Mouse (Mus musculus) frontal cortex, postnatal 14 days (tissue): ENCODE data around the gene Rhbg.
"Not testable (repeated sequence)": the region's sequence is repeated elsewhere in the genome, so short reads cannot be mapped to it uniquely, and the experiment has no call there.

ENCODE experiments used
- DNase-seq, 2 experiments: peaks; one replicate each; pipeline ENCODE4 v3.0.0; 2022; ENCODE audit warnings: low spot score in 2 of 2

Gene Rhbg

GRCm38 (mm10) chr3:88254268-88254926 lies at the start of gene Rhbg:
TSS of gene Rhbg (minus strand) at chr3:88254709.
- no peak for DNase-seq

GRCm38 (mm10) chr3:88299172-88299571 lies 44.7 kb upstream of the Rhbg start:
- no peak for DNase-seq

- no peak for DNase-seq
These were observed 42.9 kb upstream of the Rhbg start for GRCm38 (mm10) chr3:88297321-88297851.

GRCm38 (mm10) chr3:88296561-88297318 lies 42.2 kb upstream of the Rhbg start, which contains the start of the genes Tsacc and Cct3:
TSS of gene Tsacc (minus strand) at chr3:88296999.
TSS of gene Cct3 (plus strand) at chr3:88297116.
- peak; percentile 94 to 95 for DNase-seq

GRCm38 (mm10) chr3:88296110-88296560 lies 41.6 kb upstream of the Rhbg start:
- DNase-seq = no peak

GRCm38 (mm10) chr3:88295272-88295671 lies 40.8 kb upstream of the Rhbg start:
- not testable (repeated sequence) for DNase-seq

- no peak for DNase-seq
These were observed 37.5 kb upstream of the Rhbg start for GRCm38 (mm10) chr3:88291970-88292369.

GRCm38 (mm10) chr3:88288133-88288713 lies 33.7 kb upstream of the Rhbg start:
- DNase-seq = not testable (repeated sequence)

- no peak for DNase-seq
These were observed 32.6 kb upstream of the Rhbg start, which contains the start of gene Gm38392 for GRCm38 (mm10) chr3:88287110-88287509. TSS of gene Gm38392 (minus strand) at chr3:88287210.

GRCm38 (mm10) chr3:88285565-88285895 lies 31.0 kb upstream of the Rhbg start:
- DNase-seq = not testable (repeated sequence)

GRCm38 (mm10) chr3:88284815-88285564 lies 30.5 kb upstream of the Rhbg start:
- DNase-seq = not testable (repeated sequence)

- not testable (repeated sequence) for DNase-seq
These were observed 26.8 kb upstream of the Rhbg start for GRCm38 (mm10) chr3:88281141-88281916.

GRCm38 (mm10) chr3:88280035-88280434 lies 25.5 kb upstream of the Rhbg start:
- no peak for DNase-seq

GRCm38 (mm10) chr3:88276529-88277143 lies 22.1 kb upstream of the Rhbg start:
- no peak for DNase-seq

- no peak for DNase-seq
These were observed 21.6 kb upstream of the Rhbg start for GRCm38 (mm10) chr3:88276121-88276520.

GRCm38 (mm10) chr3:88274002-88274401 lies 19.5 kb upstream of the Rhbg start:
- no peak for DNase-seq

GRCm38 (mm10) chr3:88271859-88272258 lies 17.4 kb upstream of the Rhbg start:
- no peak for DNase-seq

- not testable (repeated sequence) for DNase-seq
These were observed 16.8 kb upstream of the Rhbg start for GRCm38 (mm10) chr3:88271298-88271697.

GRCm38 (mm10) chr3:88268991-88269390 lies 14.5 kb upstream of the Rhbg start:
- no peak for DNase-seq

- not testable (repeated sequence) for DNase-seq
These were observed 13.5 kb upstream of the Rhbg start for GRCm38 (mm10) chr3:88268014-88268413.
